Mouse (Mus musculus): ENCODE data around the gene Ak5.
"Not testable (repeated sequence)": the region's sequence is repeated elsewhere in the genome, so short reads cannot be mapped to it uniquely, and the experiment has no call there.

DNA sequence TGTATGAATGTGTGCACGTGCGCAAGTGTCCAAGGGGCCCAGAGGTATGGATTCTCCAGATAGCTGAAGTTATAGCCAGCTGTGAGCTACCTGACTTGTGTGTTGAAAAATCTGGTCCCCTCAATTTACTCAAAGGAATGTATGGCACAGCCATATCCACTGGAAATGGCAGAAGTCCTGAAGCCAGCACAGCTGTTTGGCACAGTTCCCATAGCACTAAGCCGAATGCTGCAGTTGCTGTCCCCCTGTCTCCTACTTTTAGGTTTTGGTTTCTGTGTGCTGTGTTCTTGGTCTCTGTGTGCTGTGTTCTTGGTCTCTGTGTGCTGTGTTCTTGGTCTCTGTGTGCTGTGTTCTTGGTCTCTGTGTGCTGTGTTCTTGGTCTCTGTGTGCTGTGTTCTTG lies 79.1 kb downstream of the Ak5 start:
- TF ChIP-seq CTCF, EP300 (IDR thresholded peaks at IDR 0.05; ENCODE audit: low read depth): not testable (repeated sequence)

Measured in heart, postnatal 0 days (tissue).